Mouse (Mus musculus): ENCODE measurements at regions not wholly inside any gene's neighbourhood (a gene's known extent, or its start where the extent isn't known, plus 50 kb on each side); places are given as distances from the start of the nearest gene placed in this dataset.

DNA sequence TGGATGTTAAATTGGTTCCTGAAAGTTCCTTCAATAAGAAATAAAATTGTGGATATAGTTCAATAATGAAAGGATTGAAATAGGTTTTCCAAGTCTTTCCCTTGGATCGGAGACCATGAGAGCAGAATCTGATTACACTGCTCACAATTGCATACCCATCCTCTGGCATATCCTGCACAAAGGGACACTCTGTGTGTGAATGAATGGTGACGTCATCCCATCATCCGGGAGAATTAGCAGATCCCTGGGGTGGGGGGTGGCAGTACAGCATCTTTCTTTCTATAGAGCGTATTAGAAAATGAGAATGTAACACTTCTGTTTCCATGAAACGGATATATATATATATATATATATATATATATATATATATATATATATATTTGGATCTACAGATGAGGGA is 139.2 kb upstream of the Zeb2 start:
- no peak for TF ChIP-seq POLR2A (IDR thresholded peaks at IDR 0.05; ENCODE audit: borderline replicate concordance, insufficient read depth, low read length)
- no peak for TF ChIP-seq CTCF (IDR thresholded peaks at IDR 0.05; ENCODE audit: borderline replicate concordance, insufficient read depth, low read depth, low read length)
